Mouse (Mus musculus) liver, adult 2 months (tissue): ENCODE data around the gene Ppara. TPM values are rescaled to one million over a fixed set of nuclear protein-coding genes. Genes with fewer than 3 reads are reported as not detected.

ENCODE experiments used
- DNase-seq: peaks from one replicate; pipeline ENCODE4 v3.0.0-alpha.2; 2011; ENCODE audit warnings: low read depth, low spot score; ENCODE audit errors: extremely low read depth
- H3K27ac ChIP-seq: fragments of 200-500 bp; replicated peaks from 2 replicates; pipeline ENCODE4 v1.5.1; 2012; ENCODE audit warnings: low read depth, mild to moderate bottlenecking, control low read depth, inconsistent platforms, low read length; ENCODE audit not compliant: insufficient read depth
- H3K27me3 ChIP-seq: fragments of 200-500 bp; 2 replicates; pipeline ENCODE4 v1.6.1; 2012; ENCODE audit warnings: mild to moderate bottlenecking, moderate library complexity, low read length, inconsistent platforms; ENCODE audit not compliant: control insufficient read depth, insufficient read depth
- H3K36me3 ChIP-seq: fragments of 200-500 bp; 2 replicates; pipeline ENCODE4 v1.6.1; 2012; ENCODE audit warnings: low read length, inconsistent platforms; ENCODE audit not compliant: control insufficient read depth, insufficient read depth
- H3K4me1 ChIP-seq: fragments of 200-500 bp; 2 replicates; pipeline ENCODE4 v1.6.1; 2011; ENCODE audit warnings: low read length; ENCODE audit not compliant: control insufficient read depth, insufficient read depth
- H3K4me3 ChIP-seq: fragments of 200-500 bp; 2 replicates; pipeline ENCODE4 v1.5.1; 2011; ENCODE audit warnings: low read depth, mild to moderate bottlenecking, control low read depth, low read length, moderate library complexity; ENCODE audit not compliant: insufficient read depth
- H3K79me2 ChIP-seq: fragments of 200-500 bp; 2 replicates; pipeline ENCODE4 v1.6.1; 2012; ENCODE audit warnings: inconsistent platforms, mild to moderate bottlenecking, low read length, moderate library complexity; ENCODE audit not compliant: control insufficient read depth, insufficient read depth
- H3K9ac ChIP-seq: fragments of 200-500 bp; 2 replicates; pipeline ENCODE4 v1.6.1; 2012; ENCODE audit warnings: low read depth, mild to moderate bottlenecking, control low read depth, inconsistent platforms, low read length
- CTCF ChIP-seq: fragments of 200-500 bp; IDR thresholded peaks from 2 replicates; pipeline ENCODE4 v1.5.1; 2011; ENCODE audit warnings: low read depth, low read length, control low read depth
- POLR2A ChIP-seq: fragments of 200-500 bp; IDR thresholded peaks from 2 replicates; pipeline ENCODE4 v1.6.1; 2011; ENCODE audit warnings: low read length, control low read depth; ENCODE audit not compliant: insufficient read depth; ENCODE audit errors: extremely low read depth
- WGBS: fragments of 180-500 bp; shearing (Covaris S2); methylation state at CpG from one replicate; pipeline ENCODE4 v1.1.7; 2018; 5-methylcytosine and 5-hydroxymethylcytosine counted together
- polyA plus RNA-seq: library from polyadenylated mRNA; depleted of rRNA; stranded (reverse); fragments of >200 nt; gene quantifications from 2 replicates; pipeline ENCODE4 v1.2.3, GENCODE M21; 2012
- total RNA-seq: library from RNA; depleted of rRNA; stranded (reverse); fragments of >200 nt; gene quantifications from 2 replicates; pipeline ENCODE4 v1.2.3, GENCODE M21; 2014

The Ppara gene
- total and polyA plus RNA-seq, 2 experiments, result 36.2 to 184 TPM

GRCm38 (mm10) chr15:85713417-85713816 lies 21.4 kb upstream of the Ppara start:
- H3K27ac ChIP-seq, result no peak overlapping the region
- no peak for TF ChIP-seq POLR2A
- TF ChIP-seq CTCF, result no peak
- no peak for DNase-seq
- H3K79me2 ChIP-seq, result no peaks in the 10 kb centered on the region
- WGBS, result 92% methylated on average over 9 of the region's 9 CpGs
- no peak overlapping the region for H3K9ac ChIP-seq
- H3K4me1 ChIP-seq, result peaks cover 21% of the 10 kb centered on the region
- no peaks in the 10 kb centered on the region for H3K27me3 ChIP-seq
- no peaks in the 10 kb centered on the region for H3K36me3 ChIP-seq
- no peak overlapping the region for H3K4me3 ChIP-seq

GRCm38 (mm10) chr15:85715059-85715458 lies 19.7 kb upstream of the Ppara start:
- no peaks in the 10 kb centered on the region for H3K27me3 ChIP-seq
- H3K27ac ChIP-seq, result no peak overlapping the region
- H3K4me3 ChIP-seq, result no peak overlapping the region
- H3K79me2 ChIP-seq, result no peaks in the 10 kb centered on the region
- DNase-seq, result no peak
- TF ChIP-seq CTCF, result no peak
- TF ChIP-seq POLR2A, result no peak
- 96% methylated on average over 3 of the region's 3 CpGs for WGBS
- H3K4me1 ChIP-seq, result peaks cover 28% of the 10 kb centered on the region
- no peak overlapping the region for H3K9ac ChIP-seq
- no peaks in the 10 kb centered on the region for H3K36me3 ChIP-seq

- peaks cover 33% of the 10 kb centered on the region for H3K4me1 ChIP-seq
- H3K79me2 ChIP-seq, result no peaks in the 10 kb centered on the region
- H3K9ac ChIP-seq, result no peak overlapping the region
- H3K27me3 ChIP-seq, result no peaks in the 10 kb centered on the region
- 5% methylated on average over 7 of the region's 7 CpGs for WGBS
- H3K27ac ChIP-seq, result no peak overlapping the region
- DNase-seq, result peak; percentile 66
- no peaks in the 10 kb centered on the region for H3K36me3 ChIP-seq
- no peak overlapping the region for H3K4me3 ChIP-seq
- TF ChIP-seq CTCF, result peak; percentile 89
- TF ChIP-seq POLR2A, result no peak
Measured at GRCm38 (mm10) chr15:85716045-85716444, 18.7 kb upstream of the Ppara start.

GRCm38 (mm10) chr15:85716591-85716990 lies 18.2 kb upstream of the Ppara start:
- no peak overlapping the region for H3K9ac ChIP-seq
- no peak overlapping the region for H3K4me3 ChIP-seq
- H3K79me2 ChIP-seq, result no peaks in the 10 kb centered on the region
- peaks cover 33% of the 10 kb centered on the region for H3K4me1 ChIP-seq
- 53% methylated on average over 5 of the region's 5 CpGs for WGBS
- TF ChIP-seq CTCF (no peak), POLR2A (no peak)
- H3K36me3 ChIP-seq, result no peaks in the 10 kb centered on the region
- no peak for DNase-seq
- peak overlapping the region; percentile 53 for H3K27ac ChIP-seq
- no peaks in the 10 kb centered on the region for H3K27me3 ChIP-seq

GRCm38 (mm10) chr15:85717008-85717407 lies 17.8 kb upstream of the Ppara start:
- no peaks in the 10 kb centered on the region for H3K27me3 ChIP-seq
- H3K9ac ChIP-seq, result peak overlapping the region; percentile 19; the same call in 1 of the 2 replicates
- WGBS, result 18% methylated on average over 4 of the region's 4 CpGs
- H3K27ac ChIP-seq, result peak overlapping the region; percentile 68
- H3K4me1 ChIP-seq, result peaks cover 35% of the 10 kb centered on the region
- DNase-seq, result peak; percentile 89
- H3K79me2 ChIP-seq, result no peaks in the 10 kb centered on the region
- no peak overlapping the region for H3K4me3 ChIP-seq
- H3K36me3 ChIP-seq, result no peaks in the 10 kb centered on the region
- no peak for TF ChIP-seq POLR2A
- TF ChIP-seq CTCF, result no peak

GRCm38 (mm10) chr15:85717800-85718199 lies 17.0 kb upstream of the Ppara start:
- Histone ChIP-seq H3K27ac (peak overlapping the region; percentile 34), H3K79me2 (no peaks in the 10 kb centered on the region), H3K27me3 (no peaks in the 10 kb centered on the region), H3K36me3 (no peaks in the 10 kb centered on the region), H3K9ac (no peak overlapping the region), H3K4me1 (peaks cover 35% of the 10 kb centered on the region), H3K4me3 (no peak overlapping the region)
- WGBS, result 20% methylated on average over 2 of the region's 2 CpGs
- DNase-seq, result peak; percentile 83
- peak; percentile 57 for TF ChIP-seq CTCF
- TF ChIP-seq POLR2A, result no peak
